Mouse (Mus musculus) forebrain, postnatal 0 days (tissue): ENCODE measurements around the gene Tmem8. TPM values are rescaled to one million over a fixed set of nuclear protein-coding genes. Genes with fewer than 3 reads are reported as not detected.

Experiments
- ATAC-seq: fragments of 200-750 bp; cut with Nextera tagmentation; 2 replicates; pipeline ENCODE4 v1.8.0; 2017; ENCODE audit warnings: mild to moderate bottlenecking, moderate library complexity
- DNase-seq: peaks from one replicate; pipeline ENCODE4 v3.0.0-alpha.2; 2015
- H3K27ac ChIP-seq: fragments of 300-500 bp; sonication (generic); 2 replicates; pipeline ENCODE4 v1.5.1; 2014; ENCODE audit warnings: low read depth, mild to moderate bottlenecking, antibody characterized with exemption, low read length, moderate library complexity, mixed read lengths
- H3K27me3 ChIP-seq: fragments of 300-500 bp; sonication (generic); 2 replicates; pipeline ENCODE4 v1.6.1; 2014; ENCODE audit warnings: mild to moderate bottlenecking, low read length, mixed read lengths; ENCODE audit not compliant: insufficient read depth
- H3K36me3 ChIP-seq: fragments of 300-500 bp; sonication (generic); 2 replicates; pipeline ENCODE4 v1.6.1; 2014; ENCODE audit warnings: mild to moderate bottlenecking, moderate library complexity; ENCODE audit not compliant: insufficient read depth
- H3K4me1 ChIP-seq: fragments of 300-500 bp; sonication (generic); 2 replicates; pipeline ENCODE4 v1.6.1; 2014; ENCODE audit warnings: antibody characterized with exemption; ENCODE audit not compliant: insufficient read depth
- H3K4me2 ChIP-seq: fragments of 300-500 bp; sonication (generic); 2 replicates; pipeline ENCODE4 v1.6.1; 2014; ENCODE audit warnings: low read depth, mild to moderate bottlenecking, moderate library complexity
- H3K4me3 ChIP-seq: fragments of 300-500 bp; sonication (generic); 2 replicates; pipeline ENCODE4 v1.5.1; 2014; ENCODE audit warnings: low read depth, low read length, mixed read lengths
- H3K9ac ChIP-seq: fragments of 300-500 bp; sonication (generic); 2 replicates; pipeline ENCODE4 v1.6.1; 2014; ENCODE audit warnings: mild to moderate bottlenecking
- H3K9me3 ChIP-seq: fragments of 300-500 bp; sonication (generic); 2 replicates; pipeline ENCODE4 v1.6.1; 2016; ENCODE audit warnings: low read length
- CTCF ChIP-seq: sonication (generic); IDR thresholded peaks from 2 replicates; pipeline ENCODE4 v1.5.1; 2016; ENCODE audit warnings: antibody characterized with exemption, control low read depth, low read depth
- WGBS: fragments of 180-500 bp; shearing (Covaris S2); extraction: QIAGEN DNeasy Blood & Tissue Kit; methylation state at CpG from one replicate; pipeline ENCODE4 v1.1.7; 2014; 5-methylcytosine and 5-hydroxymethylcytosine counted together
- polyA plus RNA-seq: library from polyadenylated mRNA; unstranded; fragments of >200 nt; fragmentation: Nextera tagmentation; extraction: Ambion mirVana; gene quantifications from 2 replicates; pipeline ENCODE4 v1.2.1, GENCODE M21; 2015
- total RNA-seq: library from RNA; depleted of rRNA; stranded (reverse); fragments of >200 nt; gene quantifications from 2 replicates; pipeline ENCODE4 v1.2.3, GENCODE M21; 2014; rRNA removed

Tmem8 gene
- total and polyA plus RNA-seq, 2 experiments from 2014 or later: 2.5 to 4.3 TPM

- WGBS: 93% methylated on average over 4 of the region's 4 CpGs
- H3K9ac ChIP-seq: no peak overlapping the region
- no peaks in the 10 kb centered on the region for H3K9me3 ChIP-seq
- no peak for TF ChIP-seq CTCF
- no peak overlapping the region for H3K27ac ChIP-seq
- DNase-seq: no peak
- ATAC-seq: no peak
- no peak overlapping the region for H3K4me2 ChIP-seq
- H3K27me3 ChIP-seq: no peaks in the 10 kb centered on the region
- peaks cover 22% of the 10 kb centered on the region for H3K36me3 ChIP-seq
- peaks cover 13% of the 10 kb centered on the region; the same call in 1 of the 2 replicates for H3K4me1 ChIP-seq
- no peak overlapping the region for H3K4me3 ChIP-seq
Measured at GRCm38 (mm10) chr17:26142796-26143195, 29.7 kb downstream of the Tmem8 start.

GRCm38 (mm10) chr17:26143386-26143785 is 30.3 kb downstream of the Tmem8 start:
- Histone ChIP-seq H3K27me3 (no peaks in the 10 kb centered on the region), H3K9ac (no peak overlapping the region), H3K4me3 (no peak overlapping the region), H3K4me1 (peaks cover 13% of the 10 kb centered on the region; the same call in 1 of the 2 replicates), H3K27ac (no peak overlapping the region), H3K36me3 (peaks cover 22% of the 10 kb centered on the region), H3K9me3 (no peaks in the 10 kb centered on the region), H3K4me2 (no peak overlapping the region)
- no peak for TF ChIP-seq CTCF
- no peak for DNase-seq
- 92% methylated on average over 5 of the region's 5 CpGs for WGBS
- ATAC-seq: no peak

GRCm38 (mm10) chr17:26149056-26149455 is 36.0 kb downstream of the Tmem8 start:
- WGBS: 87% methylated on average over 2 of the region's 2 CpGs
- Histone ChIP-seq H3K4me3 (no peak overlapping the region), H3K4me2 (no peak overlapping the region), H3K27ac (no peak overlapping the region), H3K36me3 (peaks cover 17% of the 10 kb centered on the region; the same call in 1 of the 2 replicates), H3K9ac (no peak overlapping the region), H3K4me1 (no peaks in the 10 kb centered on the region), H3K9me3 (no peaks in the 10 kb centered on the region), H3K27me3 (no peaks in the 10 kb centered on the region)
- DNase-seq (no peak), ATAC-seq (no peak)
- TF ChIP-seq CTCF: no peak

GRCm38 (mm10) chr17:26151886-26152630 is 39.0 kb downstream of the Tmem8 start:
- Histone ChIP-seq H3K4me3 (no peak overlapping the region), H3K9me3 (no peaks in the 10 kb centered on the region), H3K4me1 (no peaks in the 10 kb centered on the region), H3K36me3 (peaks cover 12% of the 10 kb centered on the region; the same call in 1 of the 2 replicates), H3K27ac (no peak overlapping the region), H3K9ac (no peak overlapping the region), H3K4me2 (no peak overlapping the region), H3K27me3 (no peaks in the 10 kb centered on the region)
- ATAC-seq (no peak), DNase-seq (no peak)
- TF ChIP-seq CTCF: no peak
- 92% methylated on average over 2 of the region's 2 CpGs for WGBS

- Histone ChIP-seq H3K4me3 (no peak overlapping the region), H3K4me1 (no peaks in the 10 kb centered on the region), H3K4me2 (no peak overlapping the region), H3K36me3 (no peaks in the 10 kb centered on the region), H3K27ac (no peak overlapping the region), H3K9me3 (no peaks in the 10 kb centered on the region), H3K9ac (no peak overlapping the region), H3K27me3 (no peaks in the 10 kb centered on the region)
- DNase-seq (no peak), ATAC-seq (no peak)
- TF ChIP-seq CTCF: no peak
- WGBS: 90% methylated on average over 1 of the region's 1 CpGs
Measured at GRCm38 (mm10) chr17:26162736-26163135, 49.6 kb downstream of the Tmem8 start.

GRCm38 (mm10) chr17:26168039-26168438 is 54.9 kb downstream of the Tmem8 start:
- no peak for ATAC-seq
- Histone ChIP-seq H3K36me3 (no peaks in the 10 kb centered on the region), H3K9ac (no peak overlapping the region), H3K4me1 (no peaks in the 10 kb centered on the region), H3K27me3 (no peaks in the 10 kb centered on the region), H3K9me3 (no peaks in the 10 kb centered on the region), H3K4me3 (no peak overlapping the region), H3K4me2 (no peak overlapping the region), H3K27ac (no peak overlapping the region)
- no peak for DNase-seq
- no peak for TF ChIP-seq CTCF
- WGBS: 91% methylated on average over 2 of the region's 2 CpGs

Other genes starting within 250 kb of the Tmem8 start
- 10.3 and 16.5 TPM in 2 replicates for gene Mcrip2, start 244.5 kb upstream of the Tmem8 start, total RNA-seq
- 32.5 and 37.1 TPM in 2 replicates for gene Mcrip2, start 244.5 kb upstream of the Tmem8 start, polyA plus RNA-seq
- 37.0 and 41.7 TPM in 2 replicates for gene Mettl26, start 238.2 kb upstream of the Tmem8 start, total RNA-seq
- 43.1 and 62.2 TPM in 2 replicates for gene Mettl26, start 238.2 kb upstream of the Tmem8 start, polyA plus RNA-seq
- 0.23 and 1.5 TPM in 2 replicates for gene Wfikkn1, start 232.4 kb upstream of the Tmem8 start, total RNA-seq
- gene Wfikkn1, start 232.4 kb upstream of the Tmem8 start, polyA plus RNA-seq: 0.28 and 0.29 TPM in 2 replicates
- 30.9 and 31.4 TPM in 2 replicates for gene Rab40c, start 193.6 kb upstream of the Tmem8 start, total RNA-seq
- 40.3 and 46.1 TPM in 2 replicates for gene Rab40c, start 193.6 kb upstream of the Tmem8 start, polyA plus RNA-seq
- gene Pigq, start 168.4 kb upstream of the Tmem8 start, total RNA-seq: 42.2 and 50.6 TPM in 2 replicates
- 58.1 and 63.7 TPM in 2 replicates for gene Pigq, start 168.4 kb upstream of the Tmem8 start, polyA plus RNA-seq
- gene Nhlrc4, start 168.3 kb upstream of the Tmem8 start, total RNA-seq: not detected in 2 replicates
- 0.44 TPM in 1 of 2 replicates, not detected in the other for gene Nhlrc4, start 168.3 kb upstream of the Tmem8 start, polyA plus RNA-seq
- 0.10 TPM in 1 of 2 replicates, not detected in the other for gene A930017K11Rik, start 160.7 kb upstream of the Tmem8 start, total RNA-seq
- gene A930017K11Rik, start 160.7 kb upstream of the Tmem8 start, polyA plus RNA-seq: 0.07 TPM in 1 of 2 replicates, not detected in the other
- gene Capn15, start 127.5 kb upstream of the Tmem8 start, total RNA-seq: 24.7 and 24.9 TPM in 2 replicates
- 11.4 and 15.2 TPM in 2 replicates for gene Capn15, start 127.5 kb upstream of the Tmem8 start, polyA plus RNA-seq
- 21.5 and 30.0 TPM in 2 replicates for gene Rab11fip3, start 43.7 kb upstream of the Tmem8 start, total RNA-seq
- 11.6 and 15.4 TPM in 2 replicates for gene Rab11fip3, start 43.7 kb upstream of the Tmem8 start, polyA plus RNA-seq
- gene Decr2, start 23.0 kb upstream of the Tmem8 start, total RNA-seq: 32.7 and 41.1 TPM in 2 replicates
- gene Decr2, start 23.0 kb upstream of the Tmem8 start, polyA plus RNA-seq: 29.5 and 35.3 TPM in 2 replicates
- 9.5 and 16.0 TPM in 2 replicates for gene Nme4, start 17.7 kb upstream of the Tmem8 start, total RNA-seq
- 11.4 and 12.9 TPM in 2 replicates for gene Nme4, start 17.7 kb upstream of the Tmem8 start, polyA plus RNA-seq
- 116 and 166 TPM in 2 replicates for gene Mrpl28, start 10.2 kb downstream of the Tmem8 start, total RNA-seq
- 182 and 189 TPM in 2 replicates for gene Mrpl28, start 10.2 kb downstream of the Tmem8 start, polyA plus RNA-seq
- gene Axin1, start 25.4 kb downstream of the Tmem8 start, total RNA-seq: 33.7 and 47.6 TPM in 2 replicates
- 15.1 and 15.3 TPM in 2 replicates for gene Axin1, start 25.4 kb downstream of the Tmem8 start, polyA plus RNA-seq
- gene Pdia2, start 85.8 kb downstream of the Tmem8 start, total RNA-seq: not detected in 2 replicates
- gene Pdia2, start 85.8 kb downstream of the Tmem8 start, polyA plus RNA-seq: not detected in 2 replicates
- 17.1 and 28.3 TPM in 2 replicates for gene Rgs11, start 89.7 kb downstream of the Tmem8 start, total RNA-seq
- gene Rgs11, start 89.7 kb downstream of the Tmem8 start, polyA plus RNA-seq: 7.9 and 12.5 TPM in 2 replicates
- gene Arhgdig, start 94.5 kb downstream of the Tmem8 start, total RNA-seq: 140 and 171 TPM in 2 replicates
- 230 and 243 TPM in 2 replicates for gene Arhgdig, start 94.5 kb downstream of the Tmem8 start, polyA plus RNA-seq
- gene Fam234a, start 130.9 kb downstream of the Tmem8 start, total RNA-seq: 18.3 and 20.1 TPM in 2 replicates
- 22.7 and 28.9 TPM in 2 replicates for gene Fam234a, start 130.9 kb downstream of the Tmem8 start, polyA plus RNA-seq
- 101 and 120 TPM in 2 replicates for gene Luc7l, start 139.6 kb downstream of the Tmem8 start, total RNA-seq
- 70.2 and 88.4 TPM in 2 replicates for gene Luc7l, start 139.6 kb downstream of the Tmem8 start, polyA plus RNA-seq